Mouse (Mus musculus) kidney, embryonic 16.5 days (tissue): ENCODE results near the gene Fcgrt. TPM values are rescaled to one million over a fixed set of nuclear protein-coding genes. Genes with fewer than 3 reads are reported as not detected.
"Not testable (repeated sequence)": the region's sequence is repeated elsewhere in the genome, so short reads cannot be mapped to it uniquely, and the experiment has no call there.

ENCODE experiments used
- ATAC-seq: fragments of 200-750 bp; cut with Nextera tagmentation; 2 replicates; pipeline ENCODE4 v1.8.0; 2017; ENCODE audit warnings: moderate TSS enrichment; ENCODE audit not compliant: low FRiP score, low TSS enrichment
- H3K27ac ChIP-seq: fragments of 300-500 bp; sonication (generic); 2 replicates; pipeline ENCODE4 v1.5.1; 2014; ENCODE audit warnings: low read length
- H3K27me3 ChIP-seq: fragments of 300-500 bp; sonication (generic); 2 replicates; pipeline ENCODE4 v1.6.1; 2014; ENCODE audit warnings: low read length, control low read depth, mixed read lengths; ENCODE audit not compliant: insufficient read depth
- H3K36me3 ChIP-seq: fragments of 300-500 bp; sonication (generic); 2 replicates; pipeline ENCODE4 v1.6.1; 2014; ENCODE audit warnings: low read length, control low read depth, mixed read lengths; ENCODE audit not compliant: insufficient read depth
- H3K4me1 ChIP-seq: fragments of 300-500 bp; sonication (generic); 2 replicates; pipeline ENCODE4 v1.6.1; 2014; ENCODE audit warnings: low read length, control low read depth, mixed read lengths; ENCODE audit not compliant: insufficient read depth
- H3K4me2 ChIP-seq: fragments of 300-500 bp; sonication (generic); replicated peaks from 2 replicates; pipeline ENCODE4 v1.6.1; 2014; ENCODE audit warnings: low read depth, low read length
- H3K4me3 ChIP-seq: fragments of 300-500 bp; sonication (generic); 2 replicates; pipeline ENCODE4 v1.5.1; 2014; ENCODE audit warnings: mild to moderate bottlenecking, low read length
- H3K9ac ChIP-seq: fragments of 300-500 bp; sonication (generic); replicated peaks from 2 replicates; pipeline ENCODE4 v1.6.1; 2014; ENCODE audit warnings: low read length
- H3K9me3 ChIP-seq: fragments of 300-500 bp; sonication (generic); 2 replicates; pipeline ENCODE4 v1.6.1; 2016; ENCODE audit warnings: low read length, control low read depth
- WGBS: fragments of 180-500 bp; shearing (Covaris S2); extraction: QIAGEN DNeasy Blood & Tissue Kit; methylation state at CpG from one replicate; pipeline ENCODE4 v1.1.7; 2014; 5-methylcytosine and 5-hydroxymethylcytosine counted together
- polyA plus RNA-seq: library from polyadenylated mRNA; unstranded; fragments of >200 nt; fragmentation: Nextera tagmentation; extraction: Ambion mirVana; gene quantifications from 2 replicates; pipeline ENCODE4 v1.2.1, GENCODE M21; 2015

Fcgrt gene
- polyA plus RNA-seq = 93.7 and 114 TPM in 2 replicates

DNA sequence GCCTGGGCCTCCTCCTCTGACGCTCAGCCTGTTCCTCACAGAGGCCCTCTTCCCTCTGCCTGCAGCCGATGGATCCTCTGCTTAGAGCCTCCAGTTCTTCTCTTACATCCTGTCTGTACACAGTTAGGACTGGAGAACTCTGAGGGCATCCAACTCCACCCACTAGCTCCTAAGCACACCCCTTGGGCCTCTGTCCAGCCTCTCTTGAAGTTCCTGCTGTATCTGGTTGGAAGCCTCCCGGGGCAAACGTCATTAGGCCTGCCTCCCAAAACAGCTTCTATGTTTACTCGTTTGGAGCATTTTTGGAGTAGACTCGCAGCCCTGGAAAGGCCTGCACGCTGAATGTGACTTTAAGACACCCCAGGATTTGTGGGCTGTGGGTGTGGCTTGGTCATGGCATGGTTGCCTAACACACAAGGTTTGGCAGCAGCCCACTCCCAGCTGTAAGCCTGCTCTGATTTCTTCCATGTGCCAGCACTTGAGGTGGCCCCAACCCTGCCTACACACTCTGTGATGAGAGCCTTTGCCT lies at the start of gene Fcgrt:
Gene Fcgrt, minus strand, starts transcription at position 200 of the 529 bp plus-strand sequence.
- H3K4me1 ChIP-seq = peaks cover 26% of the 10 kb centered on the region
- 8% methylated on average over 7 of the region's 7 CpGs for WGBS
- no peaks in the 10 kb centered on the region for H3K36me3 ChIP-seq
- peak within 1 kb of the TSS; percentile 91 for H3K27ac ChIP-seq
- no peaks in the 10 kb centered on the region for H3K27me3 ChIP-seq
- peak within 1 kb of the TSS; percentile 41 for H3K4me3 ChIP-seq
- peak within 1 kb of the TSS; percentile 58 for H3K9ac ChIP-seq
- ATAC-seq = peak; percentile 96
- H3K9me3 ChIP-seq = no peaks in the 10 kb centered on the region
- H3K4me2 ChIP-seq = peak within 1 kb of the TSS; percentile 59

- H3K4me3 ChIP-seq, H3K9me3 ChIP-seq, H3K36me3 ChIP-seq, H3K27ac ChIP-seq, ATAC-seq, H3K9ac ChIP-seq, H3K27me3 ChIP-seq: not testable (repeated sequence)
- Histone ChIP-seq H3K4me1 (peaks cover 34% of the 10 kb centered on the region), H3K4me2 (peak overlapping the region; percentile 68; the same call in 1 of the 2 replicates)
- WGBS = 96% methylated on average over 2 of the region's 2 CpGs
Measured at GRCm38 (mm10) chr7:45153052-45153451, 49.4 kb upstream of the Fcgrt start.

- WGBS = 24% methylated on average over 11 of the region's 11 CpGs
- no peak for ATAC-seq
Measured at GRCm38 (mm10) chr7:45151303-45151702, 47.7 kb upstream of the Fcgrt start.

GRCm38 (mm10) chr7:45150321-45150720 lies 46.7 kb upstream of the Fcgrt start:
- Histone ChIP-seq H3K27ac (peak overlapping the region; percentile 88), H3K4me1 (peaks cover 38% of the 10 kb centered on the region), H3K4me3 (no peak overlapping the region), H3K9me3 (no peaks in the 10 kb centered on the region), H3K36me3 (peaks cover 19% of the 10 kb centered on the region), H3K9ac (no peak overlapping the region), H3K4me2 (no peak overlapping the region), H3K27me3 (no peaks in the 10 kb centered on the region)
- ATAC-seq = no peak
- 24% methylated on average over 4 of the region's 4 CpGs for WGBS

More at GRCm38 (mm10) chr7:45151303-45151702, 47.7 kb upstream of the Fcgrt start:
- H3K36me3 ChIP-seq = peaks cover 10% of the 10 kb centered on the region; the same call in 1 of the 2 replicates
- H3K9ac ChIP-seq = no peak overlapping the region
- no peaks in the 10 kb centered on the region for H3K27me3 ChIP-seq
- H3K4me1 ChIP-seq = peaks cover 38% of the 10 kb centered on the region
- no peak overlapping the region for H3K4me3 ChIP-seq
- H3K27ac ChIP-seq = peak overlapping the region; percentile 88
- H3K4me2 ChIP-seq = 0 out of 2 replicates have a peak overlapping the region, but pooled peaks have one; percentile 6
- H3K9me3 ChIP-seq = no peaks in the 10 kb centered on the region

DNA sequence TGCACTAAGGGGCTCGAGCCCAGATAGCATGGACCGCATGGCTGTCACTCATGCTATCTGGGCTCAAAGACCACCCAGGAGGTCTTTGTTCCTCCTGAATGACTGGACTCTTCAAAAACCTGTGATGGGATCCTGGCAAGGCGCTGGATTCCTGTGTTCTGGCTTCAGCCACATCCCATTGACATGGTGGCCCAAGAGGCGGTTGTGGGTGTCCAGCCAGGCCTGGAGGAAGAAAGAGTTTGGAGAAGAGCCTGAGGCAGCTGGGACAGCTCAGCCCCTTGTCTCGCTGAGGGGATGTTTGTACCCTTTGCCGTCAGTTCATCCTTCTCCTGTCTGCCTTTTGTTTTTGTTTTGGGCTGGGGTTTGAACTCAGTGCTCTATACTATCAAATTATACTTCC lies 45.9 kb upstream of the Fcgrt start:
- Histone ChIP-seq H3K36me3 (peaks cover 25% of the 10 kb centered on the region), H3K4me2 (no peak overlapping the region), H3K9me3 (no peaks in the 10 kb centered on the region), H3K4me3 (no peak overlapping the region), H3K27me3 (no peaks in the 10 kb centered on the region), H3K27ac (peak overlapping the region; percentile 52), H3K9ac (no peak overlapping the region), H3K4me1 (peaks cover 38% of the 10 kb centered on the region)
- no peak for ATAC-seq
- 65% methylated on average over 6 of the region's 6 CpGs for whole genome bisulfite sequencing

DNA sequence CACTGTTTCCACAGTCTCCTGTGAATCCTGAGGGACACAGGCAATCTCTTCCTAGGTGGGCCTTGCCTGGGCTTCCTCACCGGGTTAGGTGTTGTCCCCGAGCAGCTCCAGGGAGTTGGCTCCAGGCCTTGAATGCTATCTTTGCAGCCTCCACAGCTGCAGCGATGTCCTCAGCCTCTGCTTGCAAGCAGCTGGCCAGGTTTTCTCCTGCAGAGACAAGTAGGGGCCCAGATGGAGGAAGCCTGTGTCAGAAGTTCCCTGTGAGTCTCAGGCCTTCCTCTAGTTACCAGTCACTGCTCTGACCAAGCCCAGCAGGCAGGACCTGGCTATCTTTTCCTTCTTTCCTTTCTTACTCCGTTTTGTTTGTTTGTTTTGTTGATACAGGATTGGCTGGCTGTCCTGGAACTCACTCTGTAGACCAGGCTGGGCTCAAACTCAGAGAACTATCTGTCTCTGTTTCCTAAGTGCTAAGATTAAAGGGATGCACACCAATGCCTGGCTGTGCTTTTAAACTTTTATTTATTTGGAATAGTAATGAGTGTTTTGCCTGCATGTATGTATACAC lies 45.0 kb upstream of the Fcgrt start:
- ATAC-seq = no peak
- H3K9ac ChIP-seq = 0 out of 2 replicates have a peak overlapping the region, but pooled peaks have one; percentile 7
- 66% methylated on average over 4 of the region's 4 CpGs for WGBS

GRCm38 (mm10) chr7:45147899-45148298 lies 44.2 kb upstream of the Fcgrt start:
- H3K36me3 ChIP-seq = peaks cover 38% of the 10 kb centered on the region
- H3K4me3 ChIP-seq = no peak overlapping the region; the same call in 1 of the 2 replicates
- no peaks in the 10 kb centered on the region for H3K27me3 ChIP-seq
- H3K4me1 ChIP-seq = peaks cover 32% of the 10 kb centered on the region
- H3K9ac ChIP-seq = no peak overlapping the region
- peak; percentile 62 for ATAC-seq
- WGBS = 69% methylated on average over 11 of the region's 11 CpGs
- peak overlapping the region; percentile 77 for H3K27ac ChIP-seq
- H3K4me2 ChIP-seq = 0 out of 2 replicates have a peak overlapping the region, but pooled peaks have one; percentile 3
- H3K9me3 ChIP-seq = no peaks in the 10 kb centered on the region

More for the DNA sequence above, 45.0 kb upstream of the Fcgrt start:
- H3K4me1 ChIP-seq = peaks cover 38% of the 10 kb centered on the region
- H3K36me3 ChIP-seq = peaks cover 34% of the 10 kb centered on the region
- H3K4me3 ChIP-seq = no peak overlapping the region
- no peak overlapping the region for H3K4me2 ChIP-seq
- H3K9me3 ChIP-seq = no peaks in the 10 kb centered on the region
- H3K27me3 ChIP-seq = no peaks in the 10 kb centered on the region
- H3K27ac ChIP-seq = peak overlapping the region; percentile 77

GRCm38 (mm10) chr7:45147267-45147666 lies 43.6 kb upstream of the Fcgrt start:
- Histone ChIP-seq H3K9me3 (no peaks in the 10 kb centered on the region), H3K36me3 (peaks cover 43% of the 10 kb centered on the region), H3K27me3 (no peaks in the 10 kb centered on the region), H3K9ac (peak overlapping the region; percentile 25), H3K4me2 (0 out of 2 replicates have a peak overlapping the region, but pooled peaks have one; percentile 3), H3K27ac (peak overlapping the region; percentile 77), H3K4me3 (no peak overlapping the region), H3K4me1 (peaks cover 32% of the 10 kb centered on the region)
- WGBS = 95% methylated on average over 11 of the region's 11 CpGs
- no peak for ATAC-seq

- 94% methylated on average over 8 of the region's 8 CpGs for WGBS
- peaks cover 50% of the 10 kb centered on the region for H3K36me3 ChIP-seq
- H3K9ac ChIP-seq = no peak overlapping the region
- H3K27me3 ChIP-seq = no peaks in the 10 kb centered on the region
- peaks cover 15% of the 10 kb centered on the region for H3K4me1 ChIP-seq
- H3K4me2 ChIP-seq = no peak overlapping the region
- no peak overlapping the region for H3K4me3 ChIP-seq
- H3K27ac ChIP-seq = no peak overlapping the region
- no peak for ATAC-seq
- H3K9me3 ChIP-seq = no peaks in the 10 kb centered on the region
Measured at GRCm38 (mm10) chr7:45145460-45145859, 41.8 kb upstream of the Fcgrt start.
